Comparison of ENCODE assay signal across 10 mouse cellular contexts in genomic region chr2:93339373-93340106, GRCm38 (mm10). TPM values are rescaled to one million over a fixed set of nuclear protein-coding genes. Genes with fewer than 3 reads are reported as not detected.
DNase-seq lines count a peak whose midpoint lies in the region; ATAC-seq lines count a peak whose summit lies in the region.
"Had no signal": no experiment of that assay in that cellular context is flagged by ENCODE, and none has a peak within 500 bp of the region (broad histone marks: within the 10 kb centered on the region; RNA-seq: fewer than 3 reads in every experiment).

No protein-coding gene starts in this region.

- no peak for ATAC-seq in frontal cortex, adult (ENCODE audit: low TSS enrichment)
- ATAC-seq: forebrain, embryonic 16.5 days; Patski had no signal

- peak; percentile 50 for DNase-seq in adrenal gland, postnatal 14 days
- no peak for DNase-seq in adrenal gland, adult (ENCODE audit: inconsistent age in 2 of 2, low spot score in 1 of 2)
- DNase-seq in urinary bladder, postnatal 25 days (ENCODE audit: low spot score): peak; percentile 19
- no peak for DNase-seq in urinary bladder, postnatal 4 days (ENCODE audit: low spot score in 2 of 2)
- DNase-seq in lung, postnatal 4 days: peak; percentile 59 to 69
- DNase-seq in thymus, postnatal 10 days (ENCODE audit: low spot score in 2 of 2): no peak
- DNase-seq in right cerebral cortex, adult 18-20 months: no peak

RNA-seq across cellular contexts. Expression of gene Tspan18, which starts 5.2 kb away (rescaled TPM):
- 72.2 and 76.9 TPM in 2 replicates for total RNA-seq in adrenal gland, postnatal 14 days (2021)

Comparison
In these comparisons a context has a peak if more than half of its experiments do, and no peak if none do; other contexts are left out.
1. DNase-seq: peak in adrenal gland, postnatal 14 days (single experiment), urinary bladder, postnatal 25 days (single experiment) and lung, postnatal 4 days (2 of 2); none in adrenal gland, adult (0 of 2), urinary bladder, postnatal 4 days (0 of 2), thymus, postnatal 10 days (0 of 2) and right cerebral cortex, adult 18-20 months (single experiment).